Mouse (Mus musculus) ZHBTc4 (cell line): ENCODE data around the gene Dennd1b.

Experiments
- DNase-seq: peaks from one replicate; pipeline ENCODE4 v3.0.0-alpha.2; 2011; ENCODE audit warnings: low read depth, low spot score

Dennd1b gene

DNA sequence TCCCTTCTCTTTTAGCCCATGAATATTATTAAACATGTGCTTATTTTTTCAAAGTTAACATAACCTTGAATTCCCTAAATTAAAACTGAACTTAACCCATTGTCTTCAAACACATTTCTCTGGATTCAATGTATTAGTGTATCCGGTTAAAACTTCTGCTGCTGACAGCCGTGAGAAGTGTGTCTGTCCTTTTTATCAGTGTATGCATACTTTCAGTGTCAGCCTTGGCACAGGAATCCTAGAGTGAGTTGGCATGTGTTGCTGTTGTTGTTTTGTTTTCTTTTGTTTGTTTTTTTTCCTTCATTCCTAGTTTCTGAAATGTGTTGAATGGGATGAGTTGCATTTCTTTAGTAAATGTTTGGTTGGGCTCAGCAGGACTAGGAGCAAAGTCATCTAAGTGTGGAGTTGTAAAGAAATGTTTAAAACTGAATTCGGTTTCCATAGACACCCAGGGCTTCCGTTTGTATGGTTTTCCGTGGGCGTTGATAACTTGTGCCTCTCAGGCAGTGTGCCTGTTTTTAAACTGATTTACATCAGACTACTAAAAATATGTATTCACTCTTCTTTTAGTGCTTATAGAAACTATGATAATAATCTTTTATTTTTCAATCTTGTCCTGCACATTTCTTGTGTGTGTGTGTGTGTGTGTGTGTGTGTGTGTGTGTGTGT is 217.4 kb downstream of the Dennd1b start:
- no peak for DNase-seq

DNA sequence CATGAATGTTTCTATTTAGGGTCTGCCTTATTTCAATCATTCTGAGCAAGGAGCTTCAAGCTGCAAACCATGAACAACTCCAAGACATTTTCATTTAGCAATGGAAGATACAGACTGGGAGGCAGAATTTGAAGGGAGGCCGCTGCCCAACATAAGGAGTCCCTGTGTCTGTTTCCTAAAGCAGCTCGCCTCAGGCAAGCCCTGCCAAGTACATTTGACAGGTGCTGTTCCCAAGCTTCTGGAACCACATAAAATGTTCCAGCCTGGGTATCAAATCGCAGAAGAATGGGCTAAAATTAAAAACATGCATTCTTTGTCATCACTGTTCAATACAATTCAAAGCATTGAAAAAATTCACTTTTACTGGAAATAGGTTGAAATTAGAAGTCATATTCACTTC is 229.4 kb downstream of the Dennd1b start:
- DNase-seq, result no peak

DNA sequence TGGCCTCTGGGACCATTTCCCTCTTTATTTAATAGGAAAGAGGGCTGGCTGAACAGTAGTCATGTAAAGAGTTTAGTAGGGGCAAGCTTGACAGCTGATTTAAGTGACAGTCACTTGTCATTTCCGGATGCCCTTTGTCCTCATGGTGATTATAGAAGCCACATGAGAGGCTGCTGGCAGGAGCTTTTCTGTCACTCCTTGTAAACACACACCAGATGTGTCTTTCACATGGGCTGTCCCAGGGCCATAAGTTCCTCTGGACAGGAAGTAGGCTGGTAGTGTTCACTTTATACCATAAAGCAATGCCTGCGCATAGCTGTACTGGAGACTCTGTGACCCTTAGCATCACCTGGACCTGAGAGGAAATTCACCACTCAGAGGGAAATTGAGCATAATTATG is 230.8 kb downstream of the Dennd1b start:
- no peak for DNase-seq

DNA sequence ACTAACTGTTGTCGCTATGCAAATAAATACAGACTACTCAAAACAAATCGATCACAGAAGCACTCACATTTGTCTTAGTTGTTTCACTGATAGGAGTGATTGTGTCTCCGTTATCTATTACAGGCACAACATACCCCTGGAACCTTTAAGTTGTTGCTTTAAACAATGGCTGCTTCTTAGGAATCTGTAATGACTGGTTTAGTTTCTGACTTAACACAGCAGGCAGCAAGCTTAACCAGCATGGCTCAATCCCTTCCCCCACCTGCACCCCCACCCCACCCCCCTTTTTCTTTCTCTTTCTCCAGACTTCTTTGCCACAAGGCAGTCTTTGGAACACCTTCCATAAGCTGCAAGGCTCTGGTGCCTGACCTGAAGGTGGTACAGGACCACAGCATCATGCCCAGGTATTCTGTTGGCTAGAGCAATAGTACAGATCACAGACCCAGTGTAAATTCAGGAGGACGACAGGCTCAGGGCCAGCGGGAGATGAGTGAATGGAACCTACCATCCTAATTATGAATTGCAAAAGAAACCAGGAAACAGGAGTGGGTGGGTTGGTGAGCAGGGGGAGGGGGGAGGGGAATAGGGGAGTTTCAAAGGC is 231.3 kb downstream of the Dennd1b start:
- DNase-seq, result no peak

DNA sequence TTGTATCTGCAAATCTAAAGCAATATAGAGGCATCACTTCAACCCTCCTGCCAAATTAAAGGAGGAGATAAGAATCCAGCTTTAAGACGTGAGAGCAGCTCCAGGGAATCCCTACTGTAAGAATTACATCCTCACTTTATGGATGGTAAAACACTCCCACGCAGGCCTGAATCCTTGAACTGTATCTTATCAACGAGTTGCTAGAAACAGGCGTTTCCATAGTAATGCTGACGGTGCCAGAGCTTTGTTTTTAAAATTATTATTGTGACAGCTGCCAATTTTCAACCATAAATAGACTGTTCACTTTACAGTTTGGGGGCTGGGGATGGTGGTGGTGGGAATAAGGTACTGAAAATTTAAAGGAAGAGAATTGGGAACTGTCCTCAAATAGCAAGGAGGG is 239.8 kb downstream of the Dennd1b start:
- DNase-seq, result no peak

DNA sequence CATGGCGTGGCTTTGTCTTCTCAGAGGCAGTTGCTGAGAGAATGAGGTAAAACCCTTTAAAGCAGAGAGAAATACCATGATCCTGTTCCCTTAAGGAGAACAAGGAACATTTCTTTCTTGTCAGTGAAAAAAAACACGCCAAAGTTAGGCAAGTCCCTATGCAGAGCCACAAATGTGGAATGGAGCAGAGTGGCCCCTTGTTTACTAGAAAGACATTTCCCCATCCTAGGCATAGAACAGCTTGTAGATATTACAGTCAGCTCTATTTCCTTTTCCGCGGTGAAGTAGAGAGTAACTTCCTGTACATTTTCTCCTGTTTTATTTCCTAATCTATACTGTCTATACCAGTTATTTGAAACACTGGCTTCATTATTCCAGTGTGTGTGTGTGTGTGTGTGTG is 243.0 kb downstream of the Dennd1b start:
- no peak for DNase-seq

DNA sequence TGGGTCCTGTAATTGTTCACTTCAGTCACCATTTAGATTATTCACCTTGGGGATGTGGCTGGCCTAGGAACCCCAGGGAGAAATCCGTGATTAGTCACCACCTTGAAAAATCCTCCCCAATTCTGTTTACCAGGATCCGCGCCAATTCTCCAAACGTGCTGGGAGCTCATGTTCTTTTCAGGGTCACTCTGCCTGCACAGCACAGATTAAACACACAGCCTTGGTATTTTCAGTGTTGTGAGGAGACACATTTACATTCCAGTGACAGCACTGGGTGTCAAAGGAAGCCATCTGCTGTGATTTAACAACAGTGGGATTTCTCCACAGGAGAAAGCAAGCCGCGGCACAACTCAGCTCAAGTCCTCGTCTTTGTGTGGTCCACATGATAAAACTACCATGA is 246.6 kb downstream of the Dennd1b start:
- no peak for DNase-seq

DNA sequence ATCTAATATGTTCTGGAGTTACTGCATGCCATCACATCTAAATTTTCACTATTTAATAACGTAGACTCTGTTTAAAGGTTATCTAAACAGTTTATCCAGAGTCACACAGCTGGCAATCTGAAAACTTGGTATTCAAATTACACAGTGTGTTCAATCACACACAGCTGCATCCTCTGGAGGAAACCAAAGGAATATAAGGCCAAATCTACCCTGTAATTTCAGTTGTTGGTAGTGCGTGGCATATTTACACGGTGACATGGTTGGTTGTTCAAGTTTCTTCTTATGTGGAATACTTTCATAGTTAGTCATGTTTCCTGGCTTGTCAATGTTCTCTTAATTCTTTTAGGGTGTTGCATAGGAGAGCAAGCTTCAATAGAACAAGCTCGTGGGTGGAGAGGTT is 247.3 kb downstream of the Dennd1b start:
- no peak for DNase-seq

DNA sequence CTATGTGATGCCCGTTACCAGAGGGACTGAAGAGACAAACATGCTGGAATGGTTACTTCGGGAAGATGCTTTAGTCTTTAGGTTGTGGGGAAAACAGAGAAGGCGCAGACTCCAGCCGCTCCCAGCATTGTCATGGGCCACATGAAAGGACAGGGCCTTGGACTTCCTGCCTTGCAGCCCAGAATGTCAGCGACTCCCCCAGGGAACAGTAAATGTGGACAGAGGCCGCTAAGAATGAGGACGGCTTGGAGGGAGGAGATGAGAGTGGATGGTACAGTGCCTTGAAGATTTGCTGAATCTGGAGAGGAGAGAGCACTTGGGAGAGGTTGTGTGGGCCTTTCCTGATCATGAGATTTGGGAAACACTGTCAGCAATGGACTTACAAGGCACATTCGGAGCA is 252.1 kb downstream of the Dennd1b start:
- no peak for DNase-seq

DNA sequence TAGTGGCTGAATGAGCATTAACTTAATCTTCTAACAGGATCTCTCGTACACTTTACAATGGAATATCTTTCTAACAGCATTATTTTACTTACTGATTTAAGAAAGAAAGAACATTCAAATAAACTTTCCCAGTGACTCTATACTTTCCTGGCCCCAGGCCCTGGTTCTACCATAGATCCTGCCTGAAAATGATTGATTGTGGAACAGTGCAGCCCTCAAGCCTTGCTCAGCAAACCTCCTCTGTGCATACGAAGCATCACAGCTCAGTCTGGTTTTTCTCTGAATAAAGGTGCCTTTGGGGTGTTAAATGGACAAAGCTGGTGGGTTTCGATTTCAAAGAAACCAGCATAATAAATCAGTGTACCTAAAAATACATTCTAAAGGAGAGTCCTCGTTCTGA is 260.6 kb downstream of the Dennd1b start:
- DNase-seq, result no peak

DNA sequence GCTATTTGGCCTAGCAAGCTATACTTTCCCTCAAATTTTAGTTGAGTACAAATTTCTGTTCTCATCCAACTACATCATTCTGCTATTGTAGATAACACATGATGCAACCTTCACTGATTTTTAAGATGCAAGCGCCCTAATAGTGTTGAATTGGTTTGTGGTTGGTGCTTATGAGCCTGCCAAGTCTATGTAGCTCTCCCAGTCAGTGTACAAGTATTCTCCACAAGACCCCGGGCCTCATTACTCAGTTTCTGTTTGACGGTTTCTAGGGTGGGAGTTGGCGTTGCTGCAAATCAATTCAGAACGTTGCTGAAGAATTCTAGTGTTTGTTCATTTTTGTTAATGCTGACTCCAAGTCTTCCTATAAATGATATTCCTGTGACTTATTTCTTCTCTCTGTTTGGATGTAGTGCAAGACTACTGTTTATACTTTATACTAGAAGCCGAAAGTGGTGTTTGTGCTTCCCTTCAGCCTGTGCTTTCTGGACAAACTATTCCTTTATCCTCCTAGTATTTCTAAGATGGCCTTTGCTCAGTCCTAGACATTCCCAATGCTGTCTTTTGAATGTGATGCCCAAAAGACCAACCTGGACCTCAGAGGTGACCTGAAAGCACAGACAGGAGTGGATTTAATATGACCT is 261.2 kb downstream of the Dennd1b start:
- DNase-seq, result no peak
